Mouse (Mus musculus): Measurements from ENCODE around the gene Prkaca. TPM values are rescaled to one million over a fixed set of nuclear protein-coding genes. Genes with fewer than 3 reads are reported as not detected.
A peak's percentile ranks its signal among the peaks of the same experiment; 100 is the strongest.
"Not testable (repeated sequence)": the region's sequence is repeated elsewhere in the genome, so short reads cannot be mapped to it uniquely, and the experiment has no call there.

The Prkaca gene
- total RNA-seq, 2 experiments from 2014 or later, result 234 to 305 TPM

DNA sequence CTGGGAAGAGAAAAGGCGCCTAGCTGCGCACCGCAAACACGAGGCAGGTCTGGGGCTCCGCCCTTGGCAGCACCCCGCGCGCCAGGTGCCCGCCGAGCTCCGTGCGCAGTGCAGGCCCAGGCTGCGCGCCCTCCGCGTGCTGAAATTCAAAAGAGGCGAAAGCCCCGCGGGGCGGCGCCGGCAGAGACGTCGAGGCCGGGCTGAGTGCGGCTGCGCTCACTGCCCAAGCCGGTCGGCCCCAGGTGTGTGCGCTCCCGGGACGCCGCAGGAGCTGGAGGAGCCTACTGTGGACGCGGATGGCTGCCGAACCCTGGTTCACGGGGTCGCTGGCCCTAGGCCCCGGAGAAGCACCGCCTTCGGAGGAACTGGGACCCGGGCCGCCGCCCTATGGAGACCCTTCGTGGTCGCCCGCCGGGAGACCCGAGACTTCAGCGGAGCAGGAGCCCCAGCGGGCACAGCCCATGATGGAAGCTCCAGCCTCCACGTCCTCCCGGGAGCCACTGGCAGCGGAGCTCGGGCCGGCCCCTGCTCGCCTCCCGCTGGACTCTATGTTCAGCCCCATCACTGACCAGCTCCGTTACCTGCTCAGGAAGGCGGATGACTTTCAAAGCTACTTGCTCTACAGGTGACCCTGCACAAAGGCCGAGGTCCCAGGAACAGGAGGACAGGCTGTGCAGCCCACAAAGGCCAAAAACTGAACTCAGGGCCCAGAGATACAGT, 28.6 kb downstream of the Prkaca start, which contains the start of gene 1700067K01Rik:
Gene 1700067K01Rik, plus strand, starts transcription at position 222 of the 720 bp plus-strand sequence.
- DNase-seq, result no peak

DNA sequence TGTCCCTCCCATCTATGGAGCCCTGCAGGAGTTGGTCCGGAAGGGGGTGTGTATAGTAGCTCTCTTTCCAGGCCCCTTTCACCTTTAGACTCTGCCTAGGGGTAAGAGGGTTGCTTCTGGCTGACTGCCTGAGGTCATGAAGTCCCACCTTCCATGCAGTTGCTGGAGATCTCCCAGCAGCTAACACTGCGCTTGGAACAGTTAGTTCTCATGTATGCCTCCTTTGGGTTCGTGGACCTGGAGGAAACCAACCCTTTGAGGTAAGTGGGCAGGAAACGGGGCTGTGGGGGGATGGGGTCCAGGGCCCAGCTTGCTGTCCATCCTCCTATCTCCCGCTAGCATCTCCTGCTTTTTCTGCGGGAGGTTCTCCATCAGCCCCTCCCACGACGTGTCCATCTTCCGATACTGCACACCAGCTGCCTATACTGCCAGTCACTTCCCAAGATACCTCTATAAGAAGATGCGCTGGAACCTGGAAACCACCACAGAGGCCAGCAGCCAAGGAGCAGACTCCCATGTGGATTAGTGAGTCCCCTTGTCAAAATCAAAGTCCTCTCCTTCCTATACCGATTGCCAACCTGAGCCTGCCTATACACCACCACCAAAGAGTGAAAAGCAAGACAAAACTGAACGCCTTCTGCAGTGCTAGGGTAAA, 30.3 kb downstream of the Prkaca start:
- no peak for DNase-seq

DNA sequence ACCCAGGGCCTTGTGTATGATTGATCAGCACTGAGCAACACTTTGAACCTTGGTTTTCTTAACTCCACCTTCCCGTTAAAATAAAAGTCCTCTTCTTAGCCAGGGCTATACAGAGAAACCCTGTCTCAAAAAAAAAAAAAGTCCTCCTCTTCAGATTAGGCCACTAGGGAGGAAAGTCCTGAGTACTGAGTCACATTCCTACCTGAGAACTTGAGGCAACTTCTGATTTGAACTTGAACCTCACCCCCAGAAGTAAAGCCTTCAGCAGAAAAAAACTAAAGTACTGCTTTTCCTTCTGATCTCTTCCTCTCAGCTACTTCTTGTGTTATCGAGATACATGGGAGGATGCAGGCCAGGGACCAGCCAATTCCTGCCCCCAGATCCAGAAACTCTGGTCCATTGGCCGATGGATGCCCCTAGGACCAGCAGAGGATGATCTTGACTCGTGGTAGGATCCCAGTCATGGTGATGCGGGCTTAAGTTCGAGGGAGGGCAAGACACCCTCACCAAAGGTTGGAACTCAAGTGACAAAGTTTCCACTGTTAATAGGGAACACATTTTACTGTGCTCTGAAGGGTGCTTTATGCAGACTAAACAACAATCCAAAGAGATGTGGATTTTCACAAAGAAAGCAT, 30.9 kb downstream of the Prkaca start:
- DNase-seq, result no peak

DNA sequence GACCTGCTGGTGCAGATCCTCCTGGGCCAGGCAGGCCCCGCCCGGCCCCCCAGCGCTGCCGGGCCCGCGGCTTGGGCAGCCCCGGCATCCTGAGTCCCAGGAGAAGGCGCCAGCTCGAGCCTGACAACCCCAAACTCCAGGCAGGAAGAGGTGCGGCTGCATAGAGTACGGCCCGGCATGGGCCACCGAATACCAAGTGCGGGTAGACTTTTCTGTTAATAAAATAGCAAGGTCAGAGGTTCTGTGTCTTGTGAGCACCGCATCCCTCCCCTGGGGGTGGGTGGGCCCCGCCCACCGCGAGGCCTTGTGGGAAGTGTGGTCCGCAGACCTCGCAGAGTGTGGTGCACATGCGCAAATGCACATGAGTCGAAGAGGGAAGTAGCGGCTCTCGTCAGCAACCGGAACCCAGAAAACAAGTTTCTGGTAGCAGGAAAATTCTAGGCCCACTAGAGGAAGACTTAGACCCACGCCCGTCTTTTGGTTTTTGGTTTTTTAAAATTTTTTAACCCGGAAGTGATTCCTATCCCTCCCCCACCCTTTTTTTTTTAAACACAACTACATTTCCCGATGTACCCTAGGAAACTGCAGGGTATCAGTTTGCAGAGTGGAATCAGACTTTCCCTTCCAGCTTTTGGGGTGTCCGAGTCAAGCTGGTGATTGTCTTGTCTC, 31.9 kb downstream of the Prkaca start:
- DNase-seq, result peak; percentile 97 to 98

DNA sequence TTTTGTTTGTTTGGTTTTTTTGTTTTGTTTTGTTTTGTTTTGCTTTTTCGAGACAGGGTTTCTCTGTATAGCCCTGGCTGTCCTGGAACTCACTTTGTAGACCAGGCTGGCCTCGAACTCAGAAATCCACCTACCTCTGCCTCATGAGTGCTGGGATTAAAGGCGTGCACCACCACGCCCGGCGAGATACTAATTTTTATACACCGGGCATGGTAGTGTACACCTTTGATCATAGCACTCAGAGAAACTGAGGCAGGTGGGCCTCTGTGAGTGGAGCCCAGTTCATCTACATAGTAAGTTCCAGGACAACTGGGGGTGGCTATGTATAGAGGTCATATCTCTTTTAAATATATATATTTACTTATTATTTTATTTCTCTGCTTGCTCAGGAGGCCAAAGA, 32.7 kb downstream of the Prkaca start:
- not testable (repeated sequence) for DNase-seq

DNA sequence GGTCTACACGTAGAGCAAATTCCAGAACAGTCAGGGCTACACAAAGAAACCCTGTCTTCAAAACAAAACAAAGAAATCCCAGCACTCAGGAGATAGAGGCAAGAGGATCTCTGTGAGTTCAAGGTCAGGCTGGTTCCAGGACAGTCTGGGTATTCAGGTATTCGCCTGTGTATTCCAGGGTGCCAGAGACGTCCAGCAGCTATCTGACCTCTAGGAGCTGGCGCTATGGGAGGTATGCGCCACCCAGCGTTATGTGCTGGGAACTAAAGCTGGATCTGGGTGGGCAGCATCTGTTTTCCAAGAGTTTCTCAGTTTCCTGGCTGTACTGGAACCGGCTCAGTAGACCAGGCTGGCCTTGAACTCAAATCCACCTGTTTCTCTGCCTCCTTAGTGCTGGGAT, 35.6 kb downstream of the Prkaca start:
- peak in 1 of 2 experiments; percentile 21 for DNase-seq

DNA sequence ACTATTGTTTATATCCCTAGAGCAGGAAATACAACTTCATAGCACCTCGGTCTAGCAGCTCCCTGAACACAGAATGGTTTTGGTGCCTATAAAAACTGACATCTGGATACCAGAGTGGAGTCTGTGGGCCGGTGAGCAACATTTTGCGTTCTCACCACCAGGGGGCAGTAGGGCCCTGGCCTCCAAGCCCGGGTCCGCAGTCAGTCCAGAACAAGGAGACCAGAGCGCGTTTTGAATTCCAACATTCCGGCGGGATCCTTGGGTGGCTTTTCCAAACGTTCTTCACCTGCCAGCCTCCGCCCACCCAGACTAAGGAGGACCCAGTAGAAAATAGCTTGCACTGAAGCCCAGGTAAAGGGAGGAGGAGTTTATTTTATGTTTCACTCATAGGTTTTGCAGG, 37.1 kb downstream of the Prkaca start:
- DNase-seq, result peak; percentile 91 to 93

DNA sequence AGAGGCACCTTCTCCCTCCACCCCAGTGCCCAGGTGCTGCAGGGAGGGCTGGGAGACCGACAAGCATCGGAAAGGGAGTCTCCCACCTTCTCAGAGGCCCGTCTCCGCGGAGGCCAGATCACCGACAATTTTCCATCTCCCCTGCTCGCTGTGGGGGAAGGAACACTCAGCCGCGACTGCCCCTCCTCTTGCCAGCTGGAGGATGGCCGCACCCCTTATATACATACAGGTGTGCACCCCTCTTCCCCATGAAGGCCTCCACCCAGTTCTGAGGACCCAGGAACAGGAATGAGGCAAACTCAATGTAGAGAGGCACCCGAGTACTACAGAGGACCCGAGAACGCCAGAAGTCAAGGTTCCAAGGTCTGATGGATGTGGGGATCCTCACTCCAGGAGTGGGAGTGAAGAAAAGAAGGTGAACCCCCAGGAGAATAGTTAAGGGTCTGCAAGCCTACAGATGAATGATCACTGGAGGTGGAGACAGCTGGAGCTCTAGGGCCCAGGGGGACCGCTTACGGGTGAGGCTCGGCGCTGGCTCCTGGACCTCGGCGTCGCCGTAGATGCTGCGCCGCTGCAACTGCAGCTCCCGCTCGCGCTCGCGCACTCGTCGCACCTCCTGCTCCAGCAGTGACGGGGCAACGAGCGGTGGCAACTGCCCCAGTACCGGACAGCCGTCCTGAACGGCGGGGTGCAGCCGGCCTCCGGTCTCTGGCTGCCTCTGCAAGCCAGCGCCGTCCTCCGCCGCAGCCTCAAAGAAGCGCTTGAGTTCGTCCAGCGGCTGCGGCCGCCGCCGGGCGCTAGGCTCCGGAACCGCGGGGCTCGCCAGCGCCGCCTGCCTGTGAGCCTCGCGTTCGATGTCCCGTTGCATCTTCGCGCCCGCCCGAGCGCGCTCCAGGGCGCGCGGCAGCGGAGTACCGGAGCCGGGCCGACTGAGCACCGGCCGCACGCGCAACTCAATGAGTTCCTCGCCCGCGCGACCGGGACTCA, 38.1 kb downstream of the Prkaca start:
- peak; percentile 85 to 92 for DNase-seq

DNA sequence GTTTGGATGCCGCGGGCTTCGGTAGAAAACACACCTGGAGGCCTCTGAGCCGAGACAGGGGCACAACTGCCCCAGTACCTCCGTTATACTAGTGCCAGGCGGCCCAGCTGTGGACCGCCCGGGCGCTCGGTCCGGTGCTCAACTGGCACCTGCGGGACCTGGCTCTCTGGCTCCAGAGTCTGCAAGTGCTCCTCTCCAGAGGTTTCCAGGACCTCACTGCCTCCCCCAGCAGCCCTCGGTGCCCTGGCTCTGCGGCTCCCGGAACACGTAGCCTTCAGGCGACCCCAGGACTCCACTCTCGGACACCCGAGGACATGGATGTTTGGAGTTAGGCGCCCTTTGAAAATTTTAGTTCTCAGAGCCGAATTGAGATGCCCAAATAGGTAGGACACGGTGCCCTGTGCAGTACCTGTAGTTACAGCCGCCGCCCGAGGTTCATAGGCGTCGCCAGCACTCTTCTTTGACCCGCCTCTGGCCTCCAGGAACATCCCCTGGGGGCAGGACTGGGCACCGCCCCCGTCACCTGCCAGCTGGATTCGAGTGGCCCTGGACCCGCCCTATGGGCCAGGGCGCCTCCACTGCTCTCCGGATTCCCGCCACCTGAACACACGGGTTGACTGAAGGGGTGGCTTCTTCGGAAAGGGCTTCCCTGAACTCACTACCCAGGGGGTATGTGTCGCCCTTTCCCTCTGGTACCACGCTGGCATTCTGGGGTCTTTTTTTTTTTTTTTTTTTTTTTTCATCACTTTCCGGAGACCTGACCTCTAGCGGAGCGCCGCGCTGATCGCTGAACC, 39.1 kb downstream of the Prkaca start, which contains the start of gene 2210011C24Rik:
Gene 2210011C24Rik, minus strand, starts transcription at position 467 of the 794 bp plus-strand sequence.
- DNase-seq, result peak in 1 of 2 experiments; percentile 31

DNA sequence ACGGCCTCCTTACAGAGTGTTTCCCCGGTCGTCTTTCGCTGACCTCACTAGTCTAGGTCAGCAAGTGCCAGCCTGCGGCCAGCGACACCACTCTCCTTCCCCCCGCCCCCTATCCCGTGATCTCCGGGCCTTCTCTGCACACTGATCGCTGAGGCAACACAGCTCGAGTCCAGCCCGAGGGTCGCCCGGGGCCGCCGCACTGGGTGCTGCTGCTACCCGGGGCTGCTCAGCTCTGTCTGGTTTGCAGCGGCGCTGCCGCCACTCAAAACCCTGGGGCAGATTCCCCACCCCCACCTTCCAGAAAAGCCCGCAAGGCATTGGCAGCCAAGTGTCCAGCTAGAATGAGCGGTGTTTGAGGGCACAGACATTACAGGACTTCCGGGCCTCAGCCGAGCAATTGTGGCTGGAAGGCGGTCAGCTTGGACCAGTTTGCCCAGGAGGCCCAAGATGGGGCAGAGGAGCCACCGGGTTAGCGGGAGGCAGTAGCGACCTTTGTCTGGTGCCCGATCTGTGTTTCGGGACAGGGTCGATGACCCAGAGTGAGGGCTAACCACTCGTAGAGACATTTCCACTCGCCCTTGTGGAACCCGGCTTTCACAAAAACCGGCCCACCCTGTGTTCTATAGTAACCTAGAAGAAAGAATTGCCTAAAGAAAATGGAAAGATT, 39.8 kb downstream of the Prkaca start:
- DNase-seq, result no peak

DNA sequence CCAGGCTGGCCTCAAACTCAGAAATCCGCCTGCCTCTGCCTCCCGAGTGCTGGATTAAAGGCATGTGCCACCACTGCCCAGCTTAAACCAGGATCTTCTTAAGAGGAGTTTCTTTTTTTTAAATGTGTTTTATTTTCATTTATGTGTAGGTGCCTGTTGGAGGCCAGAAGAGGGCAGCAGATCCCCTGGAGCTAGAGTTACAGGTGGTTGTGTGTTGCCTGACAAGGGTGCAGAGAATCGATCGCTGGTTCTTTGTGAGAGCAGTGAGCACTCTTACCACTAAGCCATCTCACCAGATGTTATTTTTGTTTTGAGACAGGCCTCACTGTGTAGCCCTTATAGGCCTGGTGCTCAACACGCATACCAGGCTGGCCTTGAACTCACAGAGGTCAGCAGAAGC, 43.0 kb downstream of the Prkaca start:
- no peak for DNase-seq

DNA sequence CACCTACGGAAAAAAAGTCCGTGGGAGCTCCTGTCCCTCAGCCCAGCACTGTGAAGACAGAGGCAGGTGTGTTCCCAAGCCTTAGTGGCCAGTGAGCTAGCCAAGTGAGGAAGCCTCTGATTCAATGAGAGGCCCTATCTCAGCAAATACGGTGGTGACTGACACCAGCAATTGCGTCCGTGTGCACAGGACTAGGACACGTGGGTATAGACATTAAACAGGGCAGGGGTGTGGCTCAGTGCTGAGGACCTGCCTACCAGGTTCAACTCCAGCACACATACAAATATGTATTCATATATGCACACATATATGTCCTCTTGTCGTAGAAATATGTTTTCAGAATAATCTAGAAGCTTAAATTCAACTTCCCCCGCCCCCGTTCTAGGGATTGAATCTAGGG, 46.9 kb downstream of the Prkaca start:
- no peak for DNase-seq

DNA sequence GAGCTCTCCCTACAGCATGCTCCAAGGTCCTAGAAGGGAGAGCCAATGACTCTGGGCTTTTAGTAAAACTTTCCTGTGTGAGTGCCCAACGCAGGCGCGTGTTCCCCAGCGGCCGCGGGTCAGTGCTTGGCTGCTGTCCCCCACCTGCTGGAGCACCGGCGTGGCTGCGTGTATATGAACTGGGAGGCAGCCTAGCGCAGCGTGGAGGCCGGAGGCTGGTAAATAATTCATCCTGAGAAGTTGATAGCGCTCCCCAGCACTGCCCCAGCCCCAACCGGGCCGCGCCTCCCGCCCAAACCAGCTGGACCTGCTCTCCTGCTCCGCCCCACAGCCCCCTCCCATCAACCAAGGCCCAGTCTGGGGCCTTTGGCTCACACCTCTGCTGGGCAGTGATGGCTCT, 48.3 kb downstream of the Prkaca start, which contains the start of gene Palm3:
Gene Palm3, plus strand, starts transcription at position 376 of the 400 bp plus-strand sequence.
- DNase-seq, result no peak

DNA sequence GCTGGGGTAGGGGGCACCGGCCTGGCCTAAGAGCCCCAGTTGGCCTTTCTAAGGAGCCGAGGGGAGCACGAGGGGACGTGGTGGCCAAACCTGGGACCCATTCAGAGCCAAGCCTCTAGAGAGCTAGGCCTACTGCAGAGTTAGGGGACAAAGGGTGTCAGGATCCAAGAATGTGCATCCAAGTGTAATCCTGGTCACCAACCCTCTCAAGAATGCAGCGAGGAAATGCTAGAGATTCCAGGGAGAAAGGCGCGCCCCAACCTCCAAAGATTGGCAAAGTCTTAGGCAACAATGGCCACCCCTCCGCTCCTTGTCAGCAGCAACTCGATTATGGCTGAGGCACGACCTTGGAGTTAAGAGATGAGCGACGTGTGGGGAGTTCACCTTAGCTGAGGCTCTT, 48.8 kb downstream of the Prkaca start:
- no peak for DNase-seq

DNA sequence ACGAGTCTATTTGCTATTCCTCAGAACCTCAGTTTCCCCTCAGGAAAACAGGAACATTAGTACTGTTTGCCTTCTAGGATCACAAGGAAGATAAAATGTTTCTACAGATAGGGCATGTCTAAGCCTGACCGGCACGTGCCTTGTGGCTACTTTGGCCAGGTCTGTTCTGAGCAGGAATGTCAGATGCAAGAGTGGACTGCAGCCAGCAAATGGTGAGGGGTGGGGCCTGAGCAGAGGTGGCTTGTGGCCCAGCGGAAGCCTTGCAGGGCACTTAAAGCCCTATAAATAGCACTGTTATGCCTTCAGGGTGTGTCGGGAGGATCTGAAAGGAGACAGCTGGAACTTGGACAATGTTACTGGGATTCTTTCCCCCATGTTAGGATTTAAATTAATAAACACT, 50.3 kb downstream of the Prkaca start:
- no peak for DNase-seq

DNA sequence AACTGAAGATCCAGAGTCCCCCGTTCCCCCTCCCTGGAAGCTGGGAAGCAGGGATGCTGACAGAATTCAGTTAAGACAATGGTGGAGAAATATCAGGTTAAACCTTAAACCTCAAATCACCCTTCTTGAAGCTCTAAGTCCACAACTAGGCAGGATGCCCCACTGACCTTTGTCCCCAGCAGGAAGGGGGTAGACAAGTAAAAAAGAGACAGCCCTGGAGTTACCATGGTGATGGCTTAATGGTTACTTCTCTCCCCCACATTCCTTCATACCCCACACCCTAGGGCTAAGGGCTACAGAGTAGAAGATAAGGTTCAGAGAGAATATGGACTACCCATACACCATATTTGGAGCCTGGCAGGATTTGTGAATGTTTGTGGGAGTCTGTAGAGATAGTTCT, 50.8 kb downstream of the Prkaca start:
- DNase-seq, result no peak

DNA sequence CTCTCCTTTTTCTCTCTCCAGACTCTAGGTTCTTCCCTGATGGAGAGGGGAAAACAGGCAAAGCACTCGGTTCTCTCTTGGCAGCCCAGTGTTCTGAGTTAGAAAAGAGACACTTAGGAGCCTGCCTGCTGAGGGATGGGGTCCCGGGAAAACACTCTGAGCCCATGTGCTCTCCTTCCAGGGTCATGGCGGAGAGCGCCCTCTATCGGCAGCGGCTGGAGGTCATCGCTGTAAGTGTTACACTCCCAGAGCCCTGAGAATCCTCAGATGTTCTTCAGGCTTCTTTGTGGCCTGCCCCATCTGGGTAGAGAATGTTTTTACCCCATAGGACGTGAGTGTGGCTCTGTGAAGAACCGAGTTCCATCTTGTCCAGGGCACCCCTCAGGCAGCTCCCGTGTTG, 51.4 kb downstream of the Prkaca start:
- peak; percentile 64 to 72 for DNase-seq

DNA sequence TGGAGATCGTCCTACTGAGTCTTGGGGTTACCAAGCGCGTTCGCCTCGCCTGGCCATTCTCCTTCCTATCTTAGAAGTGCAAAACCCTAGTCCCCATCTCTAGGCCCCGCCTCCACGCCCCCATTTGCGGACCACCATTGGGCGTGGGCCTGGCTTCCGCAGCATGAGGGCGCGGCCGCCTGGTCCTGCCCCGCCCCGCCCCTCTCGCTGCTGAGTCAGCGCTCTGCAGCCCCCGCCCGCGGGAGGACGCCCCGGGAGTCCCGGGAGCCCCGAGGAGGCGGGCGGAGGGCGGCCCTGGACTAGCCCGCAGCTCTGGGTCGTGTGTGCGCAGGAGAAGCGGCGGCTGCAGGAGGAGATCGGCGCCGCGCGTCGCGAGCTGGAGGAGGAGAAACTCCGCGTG, 53.1 kb downstream of the Prkaca start:
- peak; percentile 69 to 81 for DNase-seq

DNA sequence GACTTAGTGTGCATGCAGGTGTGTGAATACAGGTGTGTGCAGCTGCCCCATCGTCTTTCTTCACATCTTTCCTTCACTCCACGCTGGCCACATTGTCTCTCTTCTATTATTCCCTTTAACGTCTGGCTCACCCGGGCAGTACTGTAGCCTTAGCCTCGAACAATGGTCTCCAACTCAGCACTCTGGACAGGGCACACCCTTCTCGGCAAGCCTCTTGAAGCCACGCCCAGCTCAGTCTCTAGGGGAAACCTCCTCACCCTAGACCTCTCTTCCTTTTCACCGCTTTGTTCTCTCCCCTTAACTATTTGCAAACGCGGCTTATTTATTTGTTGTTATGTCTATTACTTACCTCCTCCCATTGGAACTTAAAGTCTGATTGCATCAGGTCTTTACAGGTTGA, 54.7 kb downstream of the Prkaca start:
- DNase-seq, result no peak

DNA sequence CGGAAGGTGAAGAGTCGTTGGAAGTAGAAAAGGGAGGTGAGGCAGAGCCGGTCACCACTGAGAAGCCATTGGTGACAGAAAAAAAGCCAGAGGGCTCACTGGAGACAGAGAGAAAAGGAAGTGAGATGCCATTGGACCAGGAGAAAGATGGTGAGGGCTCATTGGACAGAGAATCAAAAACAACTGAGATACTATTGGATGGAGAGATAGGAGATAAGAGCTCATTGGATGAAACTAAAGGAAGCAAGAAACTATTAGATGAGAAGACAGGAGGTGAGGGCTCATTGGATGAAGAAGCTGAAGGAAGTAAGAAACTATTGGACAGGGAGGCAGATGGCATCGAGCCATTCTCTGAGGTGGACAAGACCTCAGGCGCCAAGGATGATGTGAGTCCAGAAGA, 56.5 kb downstream of the Prkaca start:
- DNase-seq, result no peak
